Mouse (Mus musculus): ENCODE measurements at regions not wholly inside any gene's neighbourhood (a gene's known extent, or its start where the extent isn't known, plus 50 kb on each side); places are given as distances from the start of the nearest gene placed in this dataset.

DNA sequence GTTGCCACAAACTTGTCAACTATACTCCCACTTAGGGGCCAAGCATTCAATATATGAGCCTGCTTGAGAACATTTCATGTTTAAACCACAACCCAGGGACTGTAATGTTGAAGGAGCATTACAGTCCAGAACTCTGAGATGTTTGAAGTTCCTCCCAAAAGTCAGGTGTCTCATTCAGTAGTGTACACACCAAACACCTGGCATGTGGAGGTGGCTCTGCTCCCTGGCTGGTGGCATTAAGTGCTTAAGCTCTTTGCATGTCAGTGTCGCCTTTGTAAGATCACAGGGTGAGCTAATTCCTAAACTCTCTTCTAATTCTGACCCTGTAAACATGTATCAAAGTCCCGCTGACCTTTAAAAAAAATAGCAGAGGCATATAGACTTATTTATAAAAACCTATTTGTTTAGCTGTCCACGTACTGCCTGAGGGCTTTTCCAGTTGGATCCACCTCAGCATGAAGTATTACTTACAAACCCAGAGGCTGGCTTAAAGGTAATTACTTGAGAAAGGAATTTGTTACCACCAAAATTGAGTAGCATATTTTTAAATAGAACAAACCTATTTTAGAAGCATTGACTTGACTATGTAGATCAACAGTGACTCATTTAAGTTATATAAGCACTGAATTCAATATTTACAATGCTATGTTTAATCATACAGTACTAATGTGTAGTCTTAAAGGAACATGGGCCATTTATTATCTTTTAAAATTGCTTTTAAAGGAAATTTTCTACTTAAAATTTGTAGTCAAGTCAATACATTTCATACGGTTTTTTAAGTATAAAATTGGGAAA lies 276.3 kb upstream of the Fermt1 start:
- DNase-seq (ENCODE audit: low spot score in 2 of 2), result no peak

DNA sequence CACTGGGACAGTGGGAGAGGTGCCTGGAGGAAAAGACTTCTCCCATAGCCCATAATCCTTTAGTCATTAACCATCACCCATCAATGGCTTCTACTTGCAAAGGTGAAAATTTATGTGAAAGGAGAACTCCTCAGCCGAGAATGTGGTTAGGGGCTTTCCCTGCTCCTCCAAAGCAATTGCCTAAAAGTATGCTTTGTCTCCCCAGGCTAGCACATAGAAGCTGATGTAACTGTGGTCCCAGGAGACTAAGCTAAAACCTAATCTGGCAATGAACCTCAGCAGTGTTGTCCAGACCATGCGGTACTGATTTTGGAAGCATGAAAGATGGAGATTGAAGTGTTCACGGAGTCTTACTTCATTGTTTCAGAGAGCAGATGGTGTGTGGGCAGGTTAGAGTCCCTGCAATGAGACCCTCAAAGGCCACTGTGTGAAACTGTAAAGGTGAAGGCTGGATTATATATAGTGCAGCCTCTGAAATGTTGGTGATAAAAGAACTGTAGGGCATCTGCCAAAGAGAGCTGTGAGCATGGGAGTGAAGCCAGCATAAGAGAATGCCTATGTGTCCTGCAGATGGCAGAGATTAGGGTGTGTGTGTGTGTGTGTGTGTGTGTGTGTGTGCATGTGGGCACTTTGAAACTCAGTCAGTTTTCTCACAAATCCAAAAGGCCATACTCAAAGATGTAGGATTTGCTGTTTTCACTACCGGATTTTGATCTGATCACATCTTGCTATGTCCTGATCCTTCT lies 289.6 kb upstream of the Fermt1 start:
- no peak for DNase-seq (ENCODE audit: low spot score in 2 of 2)

- no peak for DNase-seq (ENCODE audit: low spot score in 2 of 2)
Measured at GRCm38 (mm10) chr2:133252131-133252530, 299.8 kb upstream of the Bmp2 start.

DNA sequence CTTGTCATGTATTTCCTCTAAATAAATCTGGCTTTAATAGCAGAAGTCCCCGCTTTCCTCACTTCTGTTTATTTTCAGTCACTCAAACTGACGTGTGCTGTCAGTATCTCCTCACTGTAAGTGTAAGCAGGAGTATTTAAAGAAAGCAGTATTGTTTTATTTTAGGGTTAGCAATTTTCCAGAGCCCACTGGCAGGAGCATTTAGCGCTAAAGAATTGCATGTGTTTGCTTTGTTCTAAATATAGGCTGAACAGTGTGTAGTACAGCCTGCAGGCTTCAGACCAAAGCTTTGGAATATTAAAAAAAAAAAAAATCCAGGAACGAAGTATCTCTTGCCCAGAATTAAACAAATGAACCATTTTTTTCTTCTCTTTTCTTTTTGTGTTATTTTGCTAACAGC lies 277.5 kb upstream of the Bmp2 start:
- no peak for DNase-seq (ENCODE audit: low spot score in 2 of 2)

DNA sequence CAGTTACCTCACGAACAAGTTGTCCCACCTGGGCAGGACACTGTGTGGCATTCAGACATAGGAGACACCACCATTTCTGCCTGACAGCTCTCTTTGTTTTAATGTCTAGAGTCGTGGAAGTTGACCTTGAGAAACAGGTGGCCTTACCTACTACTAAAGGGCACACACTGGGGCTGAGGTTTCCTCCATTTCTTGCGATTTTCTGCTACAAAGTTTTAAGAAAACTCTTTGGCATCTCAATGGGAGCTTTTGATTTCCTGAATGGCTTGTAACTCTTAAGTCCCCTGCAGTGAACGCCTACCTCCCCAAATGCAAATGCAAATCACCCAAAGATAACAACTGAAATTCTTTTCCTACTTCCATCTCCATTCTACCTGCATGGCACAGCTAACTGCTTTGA lies 273.4 kb upstream of the Bmp2 start:
- no peak for DNase-seq (ENCODE audit: low spot score in 2 of 2)

GRCm38 (mm10) chr2:133279275-133279674 lies 272.7 kb upstream of the Bmp2 start:
- DNase-seq (ENCODE audit: low spot score in 2 of 2), result no peak

DNA sequence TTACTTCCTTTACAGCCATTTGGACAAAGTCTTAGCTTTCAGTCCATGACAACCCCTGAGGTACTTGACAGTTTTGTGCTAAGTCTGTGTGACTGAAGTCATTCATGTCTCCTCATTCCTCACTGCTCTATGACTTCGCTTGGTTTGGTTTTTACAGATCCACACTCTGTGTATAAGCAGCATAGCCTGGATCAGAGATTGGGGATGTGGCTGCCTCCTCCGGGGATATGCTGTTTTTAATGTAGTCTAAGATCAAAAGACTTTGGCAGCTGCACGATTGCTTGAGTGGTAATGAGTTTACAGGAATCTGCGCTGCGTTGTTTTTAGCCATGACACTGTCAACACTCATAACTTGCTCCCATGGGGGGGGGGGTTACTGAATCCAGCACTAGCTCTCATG lies 269.3 kb upstream of the Bmp2 start:
- DNase-seq (ENCODE audit: low spot score in 2 of 2), result no peak

GRCm38 (mm10) chr2:133283709-133284108 lies 268.2 kb upstream of the Bmp2 start:
- DNase-seq (ENCODE audit: low spot score in 2 of 2), result no peak

DNA sequence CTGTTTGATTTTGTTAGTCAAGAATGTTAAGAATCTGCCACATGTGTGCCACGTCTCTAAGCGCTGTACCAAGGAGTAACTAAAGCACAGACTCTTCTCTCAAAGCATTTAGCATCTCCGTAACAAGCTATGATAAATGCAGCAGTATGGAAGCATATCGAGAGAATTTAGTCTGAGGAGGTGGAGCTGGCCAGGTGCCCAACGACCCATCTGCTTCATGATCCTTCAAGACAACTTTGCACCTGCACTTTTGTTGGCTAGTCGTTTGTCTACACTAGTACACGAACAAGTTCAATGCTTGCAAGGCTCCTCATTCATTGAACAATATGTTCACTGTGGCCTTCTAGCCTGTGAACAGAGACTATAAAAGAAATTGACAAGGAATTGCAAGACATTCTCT lies 257.8 kb upstream of the Bmp2 start:
- DNase-seq (ENCODE audit: low spot score in 2 of 2), result no peak

DNA sequence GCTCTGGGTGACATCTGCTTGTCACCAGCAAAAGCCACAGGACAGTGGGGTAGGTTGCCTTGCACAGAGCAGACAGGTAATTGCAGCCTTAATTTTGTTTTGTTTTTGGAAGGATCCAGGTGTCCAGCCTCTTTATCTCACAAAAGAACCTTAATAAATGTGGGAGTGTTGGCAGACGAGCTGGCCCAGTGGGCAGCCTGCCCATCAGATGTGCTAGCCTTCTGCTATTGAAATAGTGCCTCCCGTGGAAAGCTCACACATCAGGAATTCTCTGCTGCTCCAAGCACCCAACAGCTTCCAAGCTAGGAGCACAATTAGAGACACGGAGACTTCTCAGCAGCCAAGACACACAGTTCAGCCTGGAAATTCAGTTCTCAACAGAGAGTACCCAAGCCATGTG lies 246.0 kb upstream of the Bmp2 start:
- DNase-seq (ENCODE audit: low spot score in 2 of 2), result no peak

DNA sequence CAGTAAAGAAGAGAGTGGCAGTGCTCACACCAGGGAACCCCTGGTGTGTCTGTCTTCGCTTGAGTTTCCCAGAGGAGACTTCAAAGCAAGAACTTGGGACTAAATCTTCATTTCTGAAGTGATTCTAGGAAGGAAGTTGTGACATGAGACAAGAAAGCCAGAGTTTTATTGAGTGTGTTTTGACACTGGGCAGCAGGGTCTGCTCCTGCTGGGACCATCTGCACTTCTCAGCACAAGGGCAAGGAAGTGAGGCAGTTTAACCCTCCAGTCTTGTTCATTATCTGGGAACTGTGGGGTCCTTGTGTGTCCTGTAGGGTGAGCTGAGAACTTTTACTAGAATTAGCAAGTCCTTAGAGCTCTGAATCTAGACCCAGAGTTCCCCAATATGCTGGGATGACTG lies 241.0 kb upstream of the Bmp2 start:
- DNase-seq (ENCODE audit: low spot score in 2 of 2), result no peak

DNA sequence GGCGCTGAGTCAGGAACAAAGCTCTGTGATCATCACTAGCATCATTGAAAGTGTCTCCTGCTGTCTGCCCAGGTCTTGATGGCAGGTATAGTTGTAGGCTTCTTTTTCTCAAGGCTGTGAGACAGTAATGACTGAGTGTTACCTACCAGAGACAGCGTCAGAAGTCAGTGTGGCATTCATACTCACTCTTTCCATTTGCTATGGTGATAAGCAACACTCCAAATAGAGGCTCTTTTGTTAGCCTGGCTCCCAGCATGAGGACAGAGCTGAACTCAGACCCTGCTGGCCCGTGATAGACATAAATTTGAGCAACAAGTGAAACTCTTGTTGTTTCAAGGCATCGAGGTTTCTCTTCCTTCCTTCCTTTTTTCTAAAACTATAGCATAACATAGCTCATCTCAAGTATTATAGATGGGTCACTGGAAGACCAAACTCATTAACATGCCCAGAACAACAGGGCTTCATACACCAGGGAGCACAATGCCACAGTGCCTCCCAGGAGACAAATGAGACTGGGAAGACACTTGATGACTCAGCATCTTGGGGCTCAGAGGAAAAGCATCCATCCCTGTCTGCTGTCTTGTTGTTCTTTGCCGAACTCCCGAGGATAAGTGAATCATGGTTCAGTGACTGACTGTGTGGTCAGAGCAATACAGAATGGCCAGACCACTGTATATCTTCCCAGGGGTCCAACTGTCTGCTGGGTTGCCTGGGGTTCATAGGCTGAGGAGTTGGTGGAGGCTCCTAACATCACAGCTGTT lies 225.5 kb upstream of the Bmp2 start:
- DNase-seq (ENCODE audit: low spot score in 2 of 2), result no peak

DNA sequence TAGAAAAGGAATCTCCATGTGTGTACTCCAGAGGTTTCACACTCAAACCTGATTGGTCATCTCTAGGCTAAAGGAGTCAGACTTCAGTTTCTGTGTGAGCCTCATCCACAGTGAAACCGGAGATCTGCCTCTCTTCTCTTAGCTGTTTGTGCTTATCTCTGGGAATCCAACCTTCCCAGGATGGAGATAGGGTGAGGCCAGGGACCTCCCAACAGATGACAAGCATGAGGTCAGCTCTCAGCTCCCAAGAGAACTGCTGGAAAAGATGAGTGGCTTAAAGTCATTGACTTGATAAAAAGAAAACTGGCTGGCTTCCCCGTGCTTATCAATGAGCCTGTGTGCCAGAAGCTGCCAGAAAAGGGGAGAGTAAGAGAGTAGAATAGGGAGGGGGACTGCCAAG lies 224.3 kb upstream of the Bmp2 start:
- DNase-seq (ENCODE audit: low spot score in 2 of 2), result no peak

DNA sequence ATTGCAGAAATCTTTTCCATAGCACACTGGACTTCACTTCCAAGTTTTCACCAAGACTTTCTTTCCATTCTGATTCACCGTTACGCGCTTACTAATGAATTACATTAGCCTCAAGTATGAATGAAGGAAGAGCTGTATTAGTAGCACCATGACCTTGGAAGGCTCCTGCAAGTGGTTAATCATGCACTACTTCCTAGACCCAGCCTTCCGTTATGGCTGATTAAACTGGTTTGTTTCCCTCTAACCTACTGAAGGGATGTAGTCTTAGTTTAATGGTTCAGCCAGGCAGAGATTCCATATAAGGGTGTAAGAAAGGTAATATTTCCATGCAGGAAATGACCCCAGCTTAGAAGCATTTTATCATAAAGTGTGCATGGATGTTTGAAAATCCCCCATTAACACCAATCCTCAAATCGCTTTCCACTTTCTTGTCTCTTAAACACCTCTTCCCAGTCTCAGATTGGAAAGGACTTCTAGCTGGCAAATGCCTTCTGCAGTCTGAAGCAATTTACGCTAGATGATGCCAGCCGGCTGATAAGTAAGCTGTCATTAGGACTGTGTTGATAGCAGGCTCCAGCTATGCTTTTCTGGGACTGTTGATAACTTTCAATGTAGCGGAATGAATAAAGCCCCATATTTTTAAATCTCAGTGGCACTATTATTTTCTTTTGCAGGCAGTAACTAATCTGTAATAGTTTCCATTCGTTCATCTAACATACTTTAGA lies 215.6 kb upstream of the Bmp2 start:
- no peak for DNase-seq (ENCODE audit: low spot score in 2 of 2)

- no peak for DNase-seq (ENCODE audit: low spot score in 2 of 2)
Measured at GRCm38 (mm10) chr2:133338150-133338549, 213.8 kb upstream of the Bmp2 start.

- DNase-seq (ENCODE audit: low spot score in 2 of 2), result no peak
Measured at GRCm38 (mm10) chr2:133341352-133341751, 210.6 kb upstream of the Bmp2 start.

GRCm38 (mm10) chr2:133345964-133346788 lies 205.8 kb upstream of the Bmp2 start:
- DNase-seq (ENCODE audit: low spot score in 2 of 2), result no peak

GRCm38 (mm10) chr2:133346789-133347424 lies 205.1 kb upstream of the Bmp2 start:
- DNase-seq (ENCODE audit: low spot score in 2 of 2), result no peak

GRCm38 (mm10) chr2:133351306-133351705 lies 200.7 kb upstream of the Bmp2 start:
- no peak for DNase-seq (ENCODE audit: low spot score in 2 of 2)

DNA sequence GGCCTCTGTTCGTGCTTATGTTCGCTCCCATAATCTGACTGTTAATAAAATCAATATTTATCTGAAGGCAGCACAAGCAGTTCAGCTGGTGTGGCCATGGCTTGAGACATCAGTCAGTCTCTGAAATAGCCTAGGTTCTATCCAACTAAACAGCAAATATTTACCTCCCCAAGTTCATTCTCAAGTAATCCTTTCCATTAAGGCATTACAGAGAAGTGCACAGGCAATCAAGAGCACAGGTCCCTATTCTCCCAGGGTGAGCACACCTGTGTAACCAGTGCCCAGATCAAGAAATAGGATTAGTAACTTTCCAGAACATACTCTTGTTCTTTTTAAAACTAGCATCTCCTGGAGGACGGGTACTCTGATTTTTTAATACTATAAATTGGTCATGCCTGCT lies 199.2 kb upstream of the Bmp2 start:
- DNase-seq (ENCODE audit: low spot score in 2 of 2), result no peak

All from spleen, postnatal 4 days (tissue).